Mouse (Mus musculus): Measurements from ENCODE around the gene Ppp2r3d. TPM values are rescaled to one million over a fixed set of nuclear protein-coding genes. Genes with fewer than 3 reads are reported as not detected.
A peak's percentile ranks its signal among the peaks of the same experiment; 100 is the strongest.

The Ppp2r3d gene
- total and polyA plus RNA-seq, 3 experiments, result 17.4 to 78.1 TPM; not detected in 1

GRCm38 (mm10) chr9:124424542-124425410, 51.9 kb downstream of the Ppp2r3d start:
- Histone ChIP-seq H3K27ac (ENCODE audit: control insufficient read depth, low read depth, low read length) (peak overlapping the region; percentile 93), H3K36me3 (ENCODE audit: control insufficient read depth in 1 of 2, insufficient read depth in 2 of 2, low read length in 2 of 2) (no peaks in the 10 kb centered on the region), H3K9me3 (replicated peaks; ENCODE audit: insufficient read depth, low read length) (no peaks in the 10 kb centered on the region), H3K4me3 (ENCODE audit: control insufficient read depth in 1 of 2, insufficient read depth in 1 of 2, low read depth in 2 of 2, low read length in 2 of 2) (peak overlapping the region; percentile 70 to 85), H3K79me2 (ENCODE audit: control insufficient read depth, insufficient read depth, low read length, poor library complexity) (no peaks in the 10 kb centered on the region; the same call in 1 of the 2 replicates), H3K27me3 (ENCODE audit: control insufficient read depth in 1 of 2, insufficient read depth in 2 of 2, low read length in 2 of 2) (no peaks in the 10 kb centered on the region), H3K4me1 (ENCODE audit: control insufficient read depth in 1 of 2, insufficient read depth in 2 of 2, low read length in 2 of 2) (no peaks in the 10 kb centered on the region), H3K9ac (ENCODE audit: control insufficient read depth, low read depth, low read length, poor library complexity, severe bottlenecking) (peak overlapping the region; percentile 90)
- DNase-seq (ENCODE audit: low read depth, low spot score), result peak; percentile 98
- no peak; the same call in 1 of the 2 replicates for TF ChIP-seq RAD21 (IDR thresholded peaks at IDR 0.05; ENCODE audit: low read depth, low read length)
- TF ChIP-seq HCFC1 (IDR thresholded peaks at IDR 0.05; ENCODE audit: low read depth, low read length), result peak; percentile 81; the same call in 1 of the 2 replicates
- TF ChIP-seq ELF1 (IDR thresholded peaks at IDR 0.05; ENCODE audit: low read depth, low read length), result no peak
- no peak for TF ChIP-seq CHD1 (IDR thresholded peaks at IDR 0.05; ENCODE audit: low read depth, low read length)
- TF ChIP-seq MEF2A (IDR thresholded peaks at IDR 0.05; ENCODE audit: extremely low read depth, insufficient replicate concordance, low read depth, low read length, poor library complexity, severe bottlenecking), result no peak
- TF ChIP-seq USF1 (IDR thresholded peaks at IDR 0.05; ENCODE audit: low read depth, low read length), result peak; percentile 71
- TF ChIP-seq KAT2A (conservative IDR thresholded peaks at IDR 0.05; ENCODE audit: low read depth, low read length), result peak; percentile 72
- TF ChIP-seq CTCF (IDR thresholded peaks at IDR 0.05 in 2 of 3, conservative IDR thresholded peaks at IDR 0.05 in 1 of 3; ENCODE audit: control insufficient read depth in 1 of 3, insufficient read depth in 1 of 3, low read depth in 2 of 3, low read length in 3 of 3, poor library complexity in 1 of 3, severe bottlenecking in 1 of 3), result no peak
- peak; percentile 89 for TF ChIP-seq MXI1 (IDR thresholded peaks at IDR 0.05; ENCODE audit: low read depth, low read length)
- no peak for TF ChIP-seq MAFK (IDR thresholded peaks at IDR 0.05; ENCODE audit: borderline replicate concordance, low read depth, low read length)
- TF ChIP-seq NELFE (IDR thresholded peaks at IDR 0.05; ENCODE audit: low read depth, low read length), result peak; percentile 84
- TF ChIP-seq MYB (IDR thresholded peaks at IDR 0.05; ENCODE audit: low read depth, low read length), result 0 out of 2 replicates have a peak, but pooled peaks have one; percentile 32
- peak; percentile 89 for TF ChIP-seq NRF1 (IDR thresholded peaks at IDR 0.05; ENCODE audit: insufficient read depth, low read depth, low read length, poor library complexity, severe bottlenecking)
- TF ChIP-seq ZMIZ1 (IDR thresholded peaks at IDR 0.05; ENCODE audit: low read depth, low read length), result no peak
- no peak for TF ChIP-seq POLR2AphosphoS2 (IDR thresholded peaks at IDR 0.05; ENCODE audit: low read length)
- TF ChIP-seq RCOR1 (IDR thresholded peaks at IDR 0.05; ENCODE audit: low read depth, low read length), result no peak
- TF ChIP-seq JUND (IDR thresholded peaks at IDR 0.05; ENCODE audit: low read depth, low read length), result 0 out of 2 replicates have a peak, but pooled peaks have one; percentile 9
- no peak for TF ChIP-seq SMC3 (IDR thresholded peaks at IDR 0.05; ENCODE audit: low read depth, low read length)
- no peak for TF ChIP-seq UBTF (IDR thresholded peaks at IDR 0.05; ENCODE audit: borderline replicate concordance, insufficient read depth, low read depth, low read length)
- TF ChIP-seq TAL1 (IDR thresholded peaks at IDR 0.05; ENCODE audit: low read length), result no peak
- TF ChIP-seq USF2 (IDR thresholded peaks at IDR 0.05; ENCODE audit: borderline replicate concordance in 1 of 2, insufficient read depth in 1 of 2, low read depth in 1 of 2, low read length in 2 of 2), result 0 out of 4 replicates have a peak, but pooled peaks of 1 of the 2 experiments have one; percentile 25
- peak; percentile 96 for TF ChIP-seq MYC (IDR thresholded peaks at IDR 0.05; ENCODE audit: low read depth, low read length)
- TF ChIP-seq GABPA (IDR thresholded peaks at IDR 0.05; ENCODE audit: low read depth, low read length), result no peak
- TF ChIP-seq MAX (IDR thresholded peaks at IDR 0.05; ENCODE audit: low read length), result peak; percentile 91
- TF ChIP-seq ZKSCAN1 (IDR thresholded peaks at IDR 0.05; ENCODE audit: low read depth, low read length), result no peak
- 0 out of 4 replicates have a peak, but pooled peaks of 1 of the 2 experiments have one; percentile 9 for TF ChIP-seq EP300 (IDR thresholded peaks at IDR 0.05; ENCODE audit: low read depth in 1 of 2, low read length in 2 of 2)
- no peak for TF ChIP-seq ZC3H11A (IDR thresholded peaks at IDR 0.05; ENCODE audit: low read depth, low read length)
- no peak for TF ChIP-seq ZNF384 (IDR thresholded peaks at IDR 0.05; ENCODE audit: low read depth, low read length)
- TF ChIP-seq GATA1 (IDR thresholded peaks at IDR 0.05; ENCODE audit: low read depth, low read length), result peak; percentile 75
- peak; percentile 28 for TF ChIP-seq ETS1 (IDR thresholded peaks at IDR 0.05; ENCODE audit: low read depth, low read length)
- no peak for TF ChIP-seq MAZ (IDR thresholded peaks at IDR 0.05; ENCODE audit: low read depth, low read length)
- TF ChIP-seq E2F4 (IDR thresholded peaks at IDR 0.05; ENCODE audit: borderline replicate concordance, low read depth, low read length), result 0 out of 2 replicates have a peak, but pooled peaks have one; percentile 31
- no peak for TF ChIP-seq CHD2 (IDR thresholded peaks at IDR 0.05; ENCODE audit: low read length)
- TF ChIP-seq TBP (IDR thresholded peaks at IDR 0.05; ENCODE audit: low read depth, low read length), result 0 out of 2 replicates have a peak, but pooled peaks have one; percentile 54

Data from MEL (cell line).